Mouse (Mus musculus) G1E (cell line): Measurements from ENCODE around the gene Lemd1.

Source experiments
- CTCF ChIP-seq: IDR thresholded peaks from 2 replicates; pipeline ENCODE4 v1.5.1; 2012; ENCODE audit warnings: low read depth, low read length, inconsistent platforms, mixed read lengths
- POLR2AphosphoS5 ChIP-seq: IDR thresholded peaks from 2 replicates; pipeline ENCODE4 v1.6.1; 2012; ENCODE audit warnings: low read depth, low read length, inconsistent platforms; ENCODE audit not compliant: insufficient replicate concordance

DNA sequence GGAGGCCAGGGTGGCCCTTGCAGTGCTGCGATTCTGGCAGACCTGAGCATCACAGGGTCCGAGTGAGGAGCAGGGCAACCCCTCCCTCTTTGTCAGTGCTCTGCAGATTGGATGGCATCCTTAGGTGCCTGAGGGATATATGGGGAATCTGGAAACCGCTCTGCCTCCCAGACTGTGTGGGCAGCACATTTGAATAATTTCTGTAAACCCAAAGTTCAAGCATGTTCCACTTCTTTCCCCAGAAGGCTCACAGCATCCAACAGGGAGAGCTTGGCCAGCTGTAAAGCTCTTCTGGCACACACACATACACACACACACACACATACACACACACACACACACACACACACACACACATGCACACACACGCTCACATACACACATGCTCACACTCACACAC lies 47.5 kb upstream of the Lemd1 start:
- no peak for TF ChIP-seq CTCF
- TF ChIP-seq POLR2AphosphoS5 = no peak
